Mouse (Mus musculus) regulatory T cell (primary cell): Measurements from ENCODE around the gene Kap.
"Not testable (repeated sequence)": the region's sequence is repeated elsewhere in the genome, so short reads cannot be mapped to it uniquely, and the experiment has no call there.

ENCODE experiments used
- in situ Hi-C: fragments of 300-600 bp; cut with MboI, MseI; formaldehyde crosslinking; loops from one replicate; pipeline ENCODE4 v1.15.1; 2025; ENCODE audit warnings: high pct_unique_total_duplicates

The Kap gene

DNA sequence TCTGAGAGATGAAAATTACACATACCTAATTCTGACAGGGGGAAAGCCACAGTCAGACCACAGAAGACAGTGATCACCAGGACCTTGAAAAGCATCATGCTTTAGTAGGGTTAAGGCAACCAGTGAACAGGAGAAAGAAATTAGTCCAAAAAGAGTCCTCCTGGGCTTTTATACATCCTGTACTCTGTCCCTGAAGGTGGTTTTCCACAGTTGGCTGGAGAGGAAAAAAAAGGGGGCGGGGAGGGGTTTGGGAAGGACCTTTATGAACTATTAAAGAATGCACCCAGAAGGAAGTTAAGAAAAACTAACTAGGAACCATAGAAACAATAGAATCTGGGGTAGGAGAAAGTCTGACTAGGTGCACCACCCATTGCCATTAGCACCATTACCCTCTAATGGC lies at the start of gene Kap:
Gene Kap, minus strand, starts transcription at position 237 of the 400 bp plus-strand sequence.
- in situ Hi-C loops: loop anchor here (10.0 kb wide), 1 partner anchor 839 kb away; no protein-coding TSS in a partner anchor

DNA sequence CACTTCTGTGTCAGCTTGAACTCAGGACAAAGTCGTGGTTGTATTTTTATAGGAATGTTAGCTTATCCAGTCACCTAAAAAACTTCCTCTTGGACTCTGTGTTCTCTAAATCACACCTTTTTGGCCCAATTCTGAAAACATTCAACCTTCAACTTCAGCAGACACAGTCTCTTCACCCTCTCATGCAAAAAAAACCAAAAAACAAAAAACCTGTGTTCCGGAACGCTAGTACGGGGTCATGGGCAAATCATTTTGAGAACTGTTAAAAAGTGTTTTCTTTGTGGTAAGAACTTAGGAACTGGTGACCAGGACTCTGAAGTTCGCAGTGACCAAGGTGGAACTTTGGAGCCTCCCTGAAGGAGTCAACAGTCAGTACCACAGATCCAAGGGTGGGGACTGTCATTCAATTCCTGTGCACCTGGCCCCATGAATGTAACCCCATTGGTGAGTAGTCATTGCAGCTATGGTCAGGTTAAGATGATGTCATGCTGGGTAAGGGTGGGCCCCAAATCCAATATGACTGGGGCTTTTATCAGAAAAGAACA lies 32.4 kb upstream of the Kap start:
- in situ Hi-C loops: no loop called here

DNA sequence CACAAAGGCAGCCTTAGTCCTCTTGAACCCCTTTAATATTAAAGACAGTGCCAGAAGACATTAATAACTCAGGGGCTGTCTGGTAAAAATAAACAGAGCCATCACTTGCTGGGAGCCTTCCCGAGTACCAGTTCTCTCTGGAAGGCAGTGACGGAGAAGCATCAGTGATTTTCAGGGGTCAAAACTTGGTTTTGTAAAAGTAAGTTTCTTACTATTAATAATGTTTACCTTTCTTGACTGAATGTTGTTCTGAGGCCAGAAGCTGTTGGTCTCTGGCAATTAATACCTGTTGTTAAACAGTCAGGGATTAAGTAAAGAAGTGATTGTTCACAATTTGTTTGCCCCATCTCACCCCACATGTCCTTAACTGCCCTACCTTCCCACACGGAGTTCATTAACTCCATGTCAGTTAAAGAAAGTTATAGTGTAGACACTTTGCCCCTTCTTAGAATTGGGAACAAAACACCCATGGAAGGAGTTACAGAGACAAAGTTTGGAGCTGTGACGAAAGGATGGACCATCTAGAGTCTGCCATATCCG lies 30.0 kb upstream of the Kap start:
- in situ Hi-C loops: no loop called here

DNA sequence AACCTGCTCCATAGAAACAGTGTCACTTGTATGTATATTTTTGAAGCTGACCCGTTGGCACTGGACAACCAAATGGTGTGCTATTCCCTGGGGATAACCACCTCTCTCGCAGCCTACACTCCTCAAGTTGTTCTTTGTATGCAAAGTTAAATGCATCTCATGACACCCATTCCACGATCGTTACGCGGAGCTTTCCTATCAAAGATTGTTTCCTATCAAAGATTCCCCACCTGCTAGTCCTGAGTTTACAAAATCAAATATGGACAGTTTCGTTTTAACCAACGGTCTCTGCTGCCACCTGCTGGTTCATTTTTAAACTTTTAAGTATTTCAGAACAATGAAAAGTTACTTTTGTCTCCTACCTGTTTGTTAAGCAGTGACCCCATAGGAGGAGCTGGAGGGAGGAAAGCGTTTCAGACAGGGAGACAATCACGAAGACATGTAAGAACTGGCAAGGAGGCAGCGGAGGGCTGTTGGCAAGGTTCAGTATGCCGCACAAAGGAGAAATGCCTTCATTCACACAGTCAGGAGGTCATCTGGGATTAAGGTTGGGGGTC lies 22.4 kb upstream of the Kap start:
- in situ Hi-C loops: loop anchor here (5.0 kb wide), 1 partner anchor 169 kb away; no protein-coding TSS in a partner anchor

DNA sequence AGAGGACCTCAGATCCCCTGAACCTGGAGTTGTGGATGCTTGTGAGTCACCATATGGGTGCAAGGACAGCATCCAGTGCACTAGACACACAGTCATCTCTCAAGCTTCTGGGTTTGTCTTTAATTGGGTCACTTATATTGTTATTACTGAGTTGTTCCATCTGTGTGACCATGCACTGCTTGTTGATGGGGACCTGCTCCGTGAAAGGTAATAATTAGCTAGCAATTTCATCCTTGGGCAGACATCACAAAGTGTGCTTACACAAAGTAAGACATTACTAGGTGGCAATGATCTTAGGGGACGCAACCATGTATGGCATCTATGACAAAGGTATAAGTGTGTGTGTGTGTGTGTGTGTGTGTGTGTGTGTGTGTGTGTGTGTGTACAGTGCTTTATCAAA lies 19.1 kb upstream of the Kap start:
- in situ Hi-C loops: no loop called here

DNA sequence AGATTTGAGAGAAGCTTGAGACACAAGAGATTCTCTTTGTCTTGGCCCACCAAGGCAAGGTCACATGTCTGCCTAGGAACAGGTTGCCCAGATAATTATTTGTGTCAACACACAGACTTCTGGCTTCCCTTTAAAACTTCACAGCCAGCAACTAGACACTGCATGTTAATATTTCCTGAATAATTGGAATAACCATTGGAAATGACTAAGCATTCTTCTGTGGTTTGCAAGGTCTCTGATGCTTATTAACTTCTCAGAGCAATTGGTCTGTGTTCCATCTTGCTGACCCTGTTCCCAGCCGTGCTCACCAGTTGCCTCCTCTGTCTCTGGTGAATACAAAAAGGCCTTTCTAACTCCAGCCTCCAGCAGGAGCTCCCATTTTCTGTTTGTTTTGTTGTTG lies 17.6 kb upstream of the Kap start:
- in situ Hi-C loops: no loop called here

DNA sequence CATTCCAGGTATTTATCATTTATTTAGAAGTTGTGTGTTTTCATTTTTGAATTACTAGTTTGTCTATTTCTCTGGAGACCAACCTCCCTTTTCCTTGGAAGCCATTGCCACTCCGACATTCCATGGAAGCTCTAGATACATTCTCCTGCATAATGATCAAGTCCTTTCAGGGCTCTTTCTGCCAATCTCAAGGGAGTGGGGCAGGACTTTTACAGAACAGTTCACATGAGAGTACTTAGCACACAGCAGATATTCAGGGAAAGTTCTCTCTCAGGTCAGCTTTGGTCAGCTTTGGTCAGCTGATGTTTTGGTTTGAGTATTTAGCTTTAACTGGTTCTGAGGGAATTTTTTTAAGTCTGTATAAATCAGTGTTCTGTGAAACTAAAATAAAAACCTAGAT lies 14.8 kb upstream of the Kap start:
- in situ Hi-C loops: no loop called here

DNA sequence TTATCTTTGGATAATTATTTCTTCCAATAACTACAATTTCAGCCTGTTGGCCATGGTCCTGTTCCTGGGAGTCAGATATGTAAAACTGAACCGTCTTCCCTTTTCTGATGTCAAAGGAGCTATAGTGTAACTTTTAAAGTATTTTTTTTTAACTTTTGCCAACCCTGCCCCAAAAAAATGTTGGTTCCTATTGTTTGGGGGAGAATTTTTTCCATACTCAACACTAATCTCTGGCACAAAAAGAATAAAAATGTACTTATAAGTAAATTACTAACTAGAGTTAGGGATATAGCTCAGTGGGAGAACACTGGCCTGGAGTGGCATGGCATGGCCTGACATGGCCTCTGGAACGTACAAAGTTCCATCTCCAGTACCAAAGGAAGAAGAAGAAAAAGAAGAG lies 2.3 kb upstream of the Kap start:
- in situ Hi-C loops: loop anchor here (10.0 kb wide), 1 partner anchor 841 kb away; no protein-coding TSS in a partner anchor

DNA sequence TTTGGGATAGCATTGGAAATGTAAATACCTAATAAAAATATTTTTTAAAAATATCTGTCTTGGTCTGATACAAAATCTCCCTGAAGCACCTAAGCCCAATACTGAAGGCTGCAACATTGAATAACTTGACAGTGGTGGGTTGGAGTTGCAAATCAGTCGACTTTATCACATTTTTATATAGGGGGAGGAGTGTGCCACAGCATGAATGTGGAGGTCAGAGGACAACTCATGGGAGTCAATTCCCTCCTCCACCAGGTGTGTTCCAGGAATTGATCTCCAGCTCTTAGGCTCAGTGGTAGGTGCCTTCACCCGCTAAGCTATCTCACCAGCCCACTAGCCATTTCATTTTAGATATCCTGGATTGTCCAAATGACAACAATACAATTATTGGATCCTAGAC lies 4.2 kb downstream of the Kap start:
- in situ Hi-C loops: loop anchor here (5.0 kb wide), 1 partner anchor 52 kb away; no protein-coding TSS in a partner anchor

DNA sequence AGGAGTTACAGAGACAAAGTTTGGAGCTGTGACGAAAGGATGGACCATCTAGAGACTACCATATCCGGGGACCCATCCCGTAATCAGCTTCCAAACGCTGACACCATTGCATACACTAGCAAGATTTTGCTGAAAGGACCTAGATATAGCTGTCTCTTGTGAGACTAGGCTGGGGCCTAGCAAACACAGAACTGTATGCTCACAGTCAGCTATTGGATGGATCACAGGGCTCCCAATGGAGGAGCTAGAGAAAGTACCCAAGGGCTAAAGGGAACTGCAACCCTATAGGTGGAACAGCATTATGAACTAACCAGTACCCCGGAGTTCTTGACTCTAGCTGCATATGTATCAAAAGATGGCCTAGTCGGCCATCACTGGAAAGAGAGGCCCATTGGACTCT lies 4.7 kb downstream of the Kap start:
- in situ Hi-C loops: loop anchor here (5.0 kb wide), 1 partner anchor 52 kb away; no protein-coding TSS in a partner anchor

DNA sequence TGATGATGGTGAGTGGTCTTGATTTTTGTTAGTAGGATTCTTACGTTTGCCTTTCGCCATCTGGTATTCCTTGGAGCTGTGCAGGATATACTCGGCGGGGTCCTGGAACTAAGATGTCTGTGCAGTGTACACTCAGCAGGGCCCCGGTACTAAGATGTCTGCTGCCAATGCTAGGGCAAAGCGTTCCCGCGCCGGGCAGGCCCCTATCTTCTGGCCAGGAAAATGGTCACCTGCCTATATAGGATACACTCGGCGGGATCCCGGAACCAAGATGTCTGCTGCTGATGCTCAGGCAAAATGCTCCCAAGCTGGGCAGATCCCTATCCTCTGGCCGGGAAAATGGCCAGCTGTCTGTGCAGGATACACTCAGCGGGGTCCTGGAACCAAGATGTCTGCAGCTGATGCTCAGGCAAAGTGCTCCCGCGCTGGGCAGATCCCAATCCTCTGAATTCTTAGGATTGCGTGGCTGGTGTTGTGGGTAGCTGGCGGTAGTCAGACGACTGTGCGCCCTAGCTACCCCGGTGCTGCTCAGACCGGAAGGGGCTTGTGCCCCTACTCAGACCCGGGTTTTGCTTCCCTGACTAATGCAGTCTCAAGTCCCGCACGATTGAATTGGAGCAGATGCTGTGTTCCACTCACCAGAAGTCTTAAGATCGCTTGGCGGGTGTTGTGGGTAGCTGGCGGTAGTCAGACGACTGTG lies 15.1 kb downstream of the Kap start:
- in situ Hi-C loops: not testable (repeated sequence)

DNA sequence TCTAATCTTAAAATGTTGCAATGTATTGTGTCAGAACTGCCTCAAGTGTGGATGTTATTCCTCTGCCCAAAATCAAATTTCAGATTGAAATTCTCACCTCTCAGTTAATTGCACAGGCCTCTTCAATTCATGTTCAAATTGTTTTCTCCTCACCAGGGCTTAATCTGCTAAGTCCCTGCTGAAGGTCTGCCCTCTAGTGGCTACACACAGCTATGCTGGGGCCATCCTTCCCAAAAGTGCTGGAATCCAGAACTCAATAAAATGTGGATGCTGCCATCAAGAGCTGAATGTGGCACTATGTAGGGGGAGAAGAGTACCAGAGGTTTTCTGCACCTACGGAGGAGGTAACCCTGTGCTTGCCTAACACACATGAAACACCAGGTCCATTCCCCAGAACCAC lies 41.2 kb downstream of the Kap start:
- in situ Hi-C loops: no loop called here
